Mouse (Mus musculus): ENCODE results near the gene Ssbp1. TPM values are rescaled to one million over a fixed set of nuclear protein-coding genes. Genes with fewer than 3 reads are reported as not detected.

Gene Ssbp1
- total RNA-seq (2023), result 23.5 and 31.8 TPM in 2 replicates

GRCm38 (mm10) chr6:40470916-40471719 lies at the start of gene Ssbp1:
Gene Ssbp1, plus strand, starts transcription at chr6:40471352.

GRCm38 (mm10) chr6:40436047-40436483 lies 35.1 kb upstream of the Ssbp1 start, which contains the start of gene E330009J07Rik:
Gene E330009J07Rik, minus strand, starts transcription at chr6:40436135.

DNA sequence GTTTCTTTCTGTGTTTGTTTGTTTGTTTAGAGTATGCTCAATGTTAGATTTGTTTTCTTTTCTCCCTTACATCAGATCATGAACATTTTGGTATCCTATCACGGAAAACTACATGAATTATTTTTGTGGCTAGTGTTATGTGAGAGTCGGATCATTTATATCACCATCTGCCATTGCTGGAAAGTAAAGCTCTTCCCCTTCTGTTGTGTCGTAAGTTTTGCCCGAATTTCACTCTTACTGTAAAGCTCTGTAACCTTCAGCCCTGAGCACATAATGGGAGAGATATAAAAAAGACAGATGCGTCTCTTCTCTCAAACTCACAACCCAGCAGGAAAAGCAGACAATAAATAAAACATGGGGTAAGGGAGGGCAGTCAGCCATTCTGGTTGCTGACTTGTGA lies 32.2 kb upstream of the Ssbp1 start, which contains the start of gene Wee2:
Gene Wee2 (plus strand): TSS at position 153 of the 400 bp plus-strand sequence.

DNA sequence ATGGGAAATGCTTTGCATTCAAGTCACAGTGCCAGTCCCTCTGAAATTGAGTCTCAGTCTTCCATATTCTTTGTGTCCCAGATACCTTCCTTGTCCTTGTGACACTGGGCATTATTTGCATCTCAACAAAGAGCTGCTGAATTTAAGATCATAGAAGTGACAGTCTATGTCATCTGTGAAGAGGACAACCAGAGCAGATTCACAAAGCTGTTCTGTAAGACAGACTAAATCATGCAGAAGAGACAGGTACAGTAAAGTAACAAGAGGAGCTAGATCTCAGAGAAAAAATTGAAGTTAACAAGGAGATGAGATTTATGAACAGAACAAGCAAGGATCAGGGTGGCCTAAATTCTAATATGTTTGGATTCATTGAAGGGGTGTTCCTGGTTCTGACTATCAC lies 19.8 kb downstream of the Ssbp1 start, which contains the start of gene Tas2r137:
Gene Tas2r137 (plus strand): TSS at position 301 of the 400 bp plus-strand sequence.

GRCm38 (mm10) chr6:40493229-40493628 lies 22.1 kb downstream of the Ssbp1 start, which contains the start of gene Tas2r108:
Gene Tas2r108, plus strand, starts transcription at chr6:40493529.

GRCm38 (mm10) chr6:40519408-40519807 lies 48.3 kb downstream of the Ssbp1 start, which contains the start of gene Prss37:
Gene Prss37, minus strand, starts transcription at chr6:40519508.

Other genes with a start within 250 kb of the Ssbp1 start
- 4.9 and 8.1 TPM in 2 replicates for gene Agk, start 146.2 kb upstream of the Ssbp1 start, total RNA-seq (2023)
- 13.0 and 20.3 TPM in 2 replicates for gene E330009J07Rik, start 35.2 kb upstream of the Ssbp1 start, total RNA-seq (2023)
- not detected in 2 replicates for gene Wee2, start 32.3 kb upstream of the Ssbp1 start, total RNA-seq (2023)
- not detected in 2 replicates for gene Tas2r137, start 19.9 kb downstream of the Ssbp1 start, total RNA-seq (2023)
- not detected in 2 replicates for gene Tas2r108, start 22.2 kb downstream of the Ssbp1 start, total RNA-seq (2023)
- not detected in 2 replicates for gene Prss37, start 48.2 kb downstream of the Ssbp1 start, total RNA-seq (2023)
- gene Olfr461, start 83.7 kb downstream of the Ssbp1 start, total RNA-seq (2023), result 0.25 and 0.29 TPM in 2 replicates
- not detected in 2 replicates for gene Olfr460, start 98.1 kb downstream of the Ssbp1 start, total RNA-seq (2023)
- gene Clec5a, start 114.5 kb downstream of the Ssbp1 start, total RNA-seq (2023), result 219 and 231 TPM in 2 replicates
- gene Tas2r138, start 142.0 kb downstream of the Ssbp1 start, total RNA-seq (2023), result not detected in 2 replicates
- gene Mgam, start 157.5 kb downstream of the Ssbp1 start, total RNA-seq (2023), result 132 and 182 TPM in 2 replicates